Mouse (Mus musculus): ENCODE results near the gene Tmem100. TPM values are rescaled to one million over a fixed set of nuclear protein-coding genes. Genes with fewer than 3 reads are reported as not detected.
A peak's percentile ranks its signal among the peaks of the same experiment; 100 is the strongest.

Gene Tmem100
- total and polyA plus RNA-seq, 2 experiments from 2014 or later: 9.6 to 12.5 TPM

DNA sequence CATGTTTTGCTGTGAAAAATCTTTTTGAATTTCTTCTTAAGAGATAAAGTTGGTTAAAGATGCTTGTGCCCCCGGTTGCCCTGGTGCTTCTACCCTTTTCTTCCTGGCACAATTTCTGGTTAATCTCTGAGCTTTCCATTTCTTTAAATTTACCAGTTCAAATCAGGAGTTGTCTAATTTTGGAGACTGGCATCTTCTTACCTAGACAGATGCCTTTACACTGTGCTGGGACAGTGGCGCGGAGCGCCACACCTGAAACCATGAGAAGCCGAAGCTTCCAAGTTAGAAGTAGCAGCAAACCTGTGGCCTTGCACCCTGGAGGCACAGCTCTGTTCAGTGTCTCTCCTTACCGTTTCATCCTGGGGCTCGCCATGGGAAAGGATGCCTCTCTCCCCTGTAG lies 928 bp downstream of the Tmem100 start:
- H3K9me3 ChIP-seq (ENCODE audit: low read length): no peaks in the 10 kb centered on the region
- no peak for TF ChIP-seq CTCF (IDR thresholded peaks at IDR 0.05)
- no peak overlapping the region for H3K27ac ChIP-seq (ENCODE audit: low read depth, low read length)
- no peak for ATAC-seq (ENCODE audit: low FRiP score)
- H3K27me3 ChIP-seq (ENCODE audit: insufficient read depth, low read length): peaks cover 7% of the 10 kb centered on the region; the same call in 1 of the 2 replicates
- no peaks in the 10 kb centered on the region for H3K36me3 ChIP-seq (ENCODE audit: insufficient read depth, low read length)
- H3K4me2 ChIP-seq (ENCODE audit: low read depth, low read length, poor library complexity, severe bottlenecking): peak overlapping the region; percentile 46
- 33% methylated on average over 7 of the region's 7 CpGs for WGBS
- peak overlapping the region; percentile 33; the same call in 1 of the 2 replicates for H3K9ac ChIP-seq (replicated peaks; ENCODE audit: low read length, poor library complexity, severe bottlenecking)
- no peak for DNase-seq (ENCODE audit: low spot score)
- no peaks in the 10 kb centered on the region; the same call in 1 of the 2 replicates for H3K4me1 ChIP-seq (ENCODE audit: insufficient read depth, low read length)
- peak overlapping the region; percentile 30 for H3K4me3 ChIP-seq (ENCODE audit: low read depth, low read length)

DNA sequence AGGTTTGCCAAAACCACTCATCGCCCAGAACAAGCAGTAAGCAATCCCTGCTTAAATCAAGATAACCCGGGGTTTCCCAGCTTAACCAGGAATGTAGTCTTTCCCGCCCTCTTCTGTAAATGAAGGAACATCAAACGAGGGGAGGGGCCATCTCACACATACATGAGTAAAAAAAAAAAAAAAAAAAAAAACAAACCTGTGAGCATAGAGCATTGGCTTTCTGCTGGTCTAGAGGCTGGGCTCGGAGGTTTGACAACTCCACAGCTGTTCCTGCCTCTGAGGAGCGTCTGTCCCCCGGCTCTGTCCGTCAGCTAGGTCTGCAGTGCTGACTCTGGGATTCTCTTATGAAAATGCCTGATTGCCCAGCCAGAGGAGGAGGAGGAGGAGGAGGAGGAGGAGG lies 2.7 kb downstream of the Tmem100 start:
- no peaks in the 10 kb centered on the region for H3K9me3 ChIP-seq (ENCODE audit: low read length)
- no peak for TF ChIP-seq CTCF (IDR thresholded peaks at IDR 0.05)
- no peak overlapping the region for H3K9ac ChIP-seq (replicated peaks; ENCODE audit: low read length, poor library complexity, severe bottlenecking)
- no peak overlapping the region for H3K27ac ChIP-seq (ENCODE audit: low read depth, low read length)
- DNase-seq (ENCODE audit: low spot score): no peak
- no peaks in the 10 kb centered on the region for H3K36me3 ChIP-seq (ENCODE audit: insufficient read depth, low read length)
- peak overlapping the region; percentile 47 for H3K4me2 ChIP-seq (ENCODE audit: low read depth, low read length, poor library complexity, severe bottlenecking)
- H3K4me3 ChIP-seq (ENCODE audit: low read depth, low read length): peak overlapping the region; percentile 21; the same call in 1 of the 2 replicates
- H3K4me1 ChIP-seq (ENCODE audit: insufficient read depth, low read length): no peaks in the 10 kb centered on the region; the same call in 1 of the 2 replicates
- WGBS: 23% methylated on average over 8 of the region's 8 CpGs
- H3K27me3 ChIP-seq (ENCODE audit: insufficient read depth, low read length): peaks cover 7% of the 10 kb centered on the region; the same call in 1 of the 2 replicates
- no peak for ATAC-seq (ENCODE audit: low FRiP score)

DNA sequence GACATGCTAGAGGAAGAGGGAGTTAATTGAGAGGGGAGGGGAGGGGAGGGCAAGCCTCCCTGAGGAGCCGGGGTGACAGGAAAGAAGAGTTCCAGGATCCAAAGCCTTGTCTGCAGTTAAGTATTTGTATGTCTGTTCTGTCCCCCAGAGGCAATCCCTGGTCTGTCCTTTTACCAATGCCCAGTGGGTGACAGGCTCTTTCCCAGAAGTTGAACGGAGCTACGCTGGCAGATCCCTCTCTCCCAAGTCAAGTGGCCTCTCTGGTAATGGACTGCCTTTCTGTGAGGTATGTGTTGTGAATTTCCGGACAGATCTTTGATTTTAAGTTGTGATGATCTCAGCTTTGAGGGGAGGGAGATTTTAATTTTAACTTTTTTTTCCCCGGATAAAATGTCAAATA lies 3.3 kb downstream of the Tmem100 start:
- ATAC-seq (ENCODE audit: low FRiP score) (no peak), DNase-seq (ENCODE audit: low spot score) (no peak)
- H3K27ac ChIP-seq (ENCODE audit: low read depth, low read length): no peak overlapping the region
- TF ChIP-seq CTCF (IDR thresholded peaks at IDR 0.05): no peak
- H3K27me3 ChIP-seq (ENCODE audit: insufficient read depth, low read length): peaks cover 7% of the 10 kb centered on the region; the same call in 1 of the 2 replicates
- no peaks in the 10 kb centered on the region for H3K9me3 ChIP-seq (ENCODE audit: low read length)
- 29% methylated on average over 5 of the region's 5 CpGs for WGBS
- no peak overlapping the region for H3K9ac ChIP-seq (replicated peaks; ENCODE audit: low read length, poor library complexity, severe bottlenecking)
- H3K4me3 ChIP-seq (ENCODE audit: low read depth, low read length): peak overlapping the region; percentile 21
- peak overlapping the region; percentile 47 for H3K4me2 ChIP-seq (ENCODE audit: low read depth, low read length, poor library complexity, severe bottlenecking)
- no peaks in the 10 kb centered on the region for H3K36me3 ChIP-seq (ENCODE audit: insufficient read depth, low read length)
- no peaks in the 10 kb centered on the region; the same call in 1 of the 2 replicates for H3K4me1 ChIP-seq (ENCODE audit: insufficient read depth, low read length)

DNA sequence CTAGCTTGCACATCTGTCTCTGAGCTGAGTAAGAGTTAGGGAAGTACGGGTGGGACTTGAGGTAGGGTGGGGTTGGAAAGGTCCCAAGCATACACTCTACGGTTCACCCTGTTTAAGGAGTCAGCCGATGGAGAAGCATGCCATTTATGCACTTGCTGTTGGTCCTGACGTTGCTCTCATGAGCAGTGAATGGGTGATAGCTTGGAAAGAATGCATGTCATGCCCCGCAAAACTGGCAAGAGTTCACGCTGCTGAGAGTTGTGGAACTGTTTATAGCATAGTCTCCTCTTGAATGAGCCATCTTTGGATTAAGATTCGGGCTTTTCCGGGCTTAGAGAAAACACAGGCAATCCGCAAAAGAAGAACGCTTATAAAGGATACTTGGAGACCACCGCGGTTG lies 4.5 kb downstream of the Tmem100 start:
- Histone ChIP-seq H3K27ac (ENCODE audit: low read depth, low read length) (no peak overlapping the region), H3K4me2 (ENCODE audit: low read depth, low read length, poor library complexity, severe bottlenecking) (no peak overlapping the region), H3K9ac (replicated peaks; ENCODE audit: low read length, poor library complexity, severe bottlenecking) (no peak overlapping the region), H3K36me3 (ENCODE audit: insufficient read depth, low read length) (no peaks in the 10 kb centered on the region), H3K9me3 (ENCODE audit: low read length) (no peaks in the 10 kb centered on the region), H3K4me1 (ENCODE audit: insufficient read depth, low read length) (no peaks in the 10 kb centered on the region; the same call in 1 of the 2 replicates), H3K27me3 (ENCODE audit: insufficient read depth, low read length) (peaks cover 7% of the 10 kb centered on the region; the same call in 1 of the 2 replicates), H3K4me3 (ENCODE audit: low read depth, low read length) (no peak overlapping the region)
- DNase-seq (ENCODE audit: low spot score) (no peak), ATAC-seq (ENCODE audit: low FRiP score) (no peak)
- WGBS: 81% methylated on average over 12 of the region's 12 CpGs
- no peak for TF ChIP-seq CTCF (IDR thresholded peaks at IDR 0.05)

DNA sequence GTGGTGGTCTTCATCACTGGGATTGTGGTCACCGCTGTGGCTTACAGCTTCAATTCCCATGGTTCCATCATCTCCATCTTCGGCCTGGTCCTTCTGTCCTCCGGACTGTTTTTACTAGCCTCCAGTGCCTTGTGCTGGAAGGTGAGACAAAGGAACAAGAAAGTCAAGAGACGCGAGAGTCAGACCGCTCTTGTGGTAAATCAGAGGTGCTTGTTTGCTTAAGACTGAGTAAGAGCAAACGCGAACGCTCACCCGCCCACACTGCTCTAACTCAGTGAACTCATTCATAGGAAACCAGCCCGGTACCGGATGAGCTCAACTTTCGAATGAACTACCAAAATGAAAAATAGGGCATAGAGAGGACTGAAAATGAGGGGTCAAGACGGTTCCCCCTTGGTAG lies 5.4 kb downstream of the Tmem100 start:
- Histone ChIP-seq H3K27ac (ENCODE audit: low read depth, low read length) (no peak overlapping the region), H3K4me3 (ENCODE audit: low read depth, low read length) (no peak overlapping the region), H3K9ac (replicated peaks; ENCODE audit: low read length, poor library complexity, severe bottlenecking) (no peak overlapping the region), H3K4me2 (ENCODE audit: low read depth, low read length, poor library complexity, severe bottlenecking) (no peak overlapping the region), H3K4me1 (ENCODE audit: insufficient read depth, low read length) (no peaks in the 10 kb centered on the region), H3K36me3 (ENCODE audit: insufficient read depth, low read length) (no peaks in the 10 kb centered on the region), H3K27me3 (ENCODE audit: insufficient read depth, low read length) (peaks cover 7% of the 10 kb centered on the region; the same call in 1 of the 2 replicates), H3K9me3 (ENCODE audit: low read length) (no peaks in the 10 kb centered on the region)
- 94% methylated on average over 14 of the region's 14 CpGs for WGBS
- no peak for TF ChIP-seq CTCF (IDR thresholded peaks at IDR 0.05)
- no peak for ATAC-seq (ENCODE audit: low FRiP score)
- DNase-seq (ENCODE audit: low spot score): no peak

DNA sequence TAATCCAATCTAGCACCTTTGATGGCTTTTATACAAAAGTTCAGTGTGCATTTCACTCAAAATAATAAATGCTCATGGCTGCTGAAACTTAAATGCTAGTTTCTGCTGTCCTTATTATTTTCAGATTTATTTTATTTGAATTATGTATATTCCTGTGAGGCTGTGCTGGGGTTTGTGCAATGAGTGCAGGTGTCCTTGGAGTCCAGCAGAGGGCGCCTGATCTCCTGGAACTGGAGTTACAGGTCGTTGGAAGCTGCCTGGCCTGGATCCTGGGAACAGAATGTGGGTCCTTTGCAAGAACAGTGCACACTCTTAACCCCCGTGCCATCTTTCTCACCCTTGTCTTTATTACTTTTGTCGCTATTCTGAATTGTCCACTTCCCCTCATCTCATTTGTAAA lies 6.3 kb downstream of the Tmem100 start:
- no peak for DNase-seq (ENCODE audit: low spot score)
- Histone ChIP-seq H3K4me1 (ENCODE audit: insufficient read depth, low read length) (no peaks in the 10 kb centered on the region), H3K4me3 (ENCODE audit: low read depth, low read length) (no peak overlapping the region), H3K36me3 (ENCODE audit: insufficient read depth, low read length) (no peaks in the 10 kb centered on the region), H3K9ac (replicated peaks; ENCODE audit: low read length, poor library complexity, severe bottlenecking) (no peak overlapping the region), H3K4me2 (ENCODE audit: low read depth, low read length, poor library complexity, severe bottlenecking) (no peak overlapping the region), H3K9me3 (ENCODE audit: low read length) (no peaks in the 10 kb centered on the region), H3K27me3 (ENCODE audit: insufficient read depth, low read length) (peaks cover 3% of the 10 kb centered on the region; the same call in 1 of the 2 replicates), H3K27ac (ENCODE audit: low read depth, low read length) (no peak overlapping the region)
- ATAC-seq (ENCODE audit: low FRiP score): no peak
- peak; percentile 26; the same call in 1 of the 2 replicates for TF ChIP-seq CTCF (IDR thresholded peaks at IDR 0.05)
- WGBS: 92% methylated on average over 4 of the region's 4 CpGs
